Mouse (Mus musculus) hindbrain, embryonic 12.5 days (tissue): ENCODE measurements around the gene Polr2g. TPM values are rescaled to one million over a fixed set of nuclear protein-coding genes. Genes with fewer than 3 reads are reported as not detected.

Experiments used
- ATAC-seq: fragments of 200-750 bp; cut with Nextera tagmentation; 2 replicates; pipeline ENCODE4 v1.8.0; 2017; ENCODE audit warnings: moderate TSS enrichment; ENCODE audit not compliant: low FRiP score
- H3K27ac ChIP-seq: fragments of 300-500 bp; sonication (generic); 2 replicates; pipeline ENCODE4 v1.5.1; 2016; ENCODE audit warnings: mild to moderate bottlenecking
- H3K27me3 ChIP-seq: fragments of 300-500 bp; sonication (generic); 2 replicates; pipeline ENCODE4 v1.6.1; 2016; ENCODE audit warnings: mild to moderate bottlenecking
- H3K36me3 ChIP-seq: fragments of 300-500 bp; sonication (generic); 2 replicates; pipeline ENCODE4 v1.6.1; 2016; ENCODE audit warnings: mild to moderate bottlenecking
- H3K4me1 ChIP-seq: fragments of 300-500 bp; sonication (generic); 2 replicates; pipeline ENCODE4 v1.6.1; 2016
- H3K4me2 ChIP-seq: fragments of 300-500 bp; sonication (generic); replicated peaks from 2 replicates; pipeline ENCODE4 v1.6.1; 2016; ENCODE audit warnings: mild to moderate bottlenecking
- H3K4me3 ChIP-seq: fragments of 300-500 bp; sonication (generic); 2 replicates; pipeline ENCODE4 v1.5.1; 2016; ENCODE audit warnings: mild to moderate bottlenecking
- H3K9ac ChIP-seq: fragments of 300-500 bp; sonication (generic); 2 replicates; pipeline ENCODE4 v1.6.1; 2016; ENCODE audit warnings: mild to moderate bottlenecking, moderate library complexity
- H3K9me3 ChIP-seq: fragments of 300-500 bp; sonication (generic); replicated peaks from 2 replicates; pipeline ENCODE4 v1.6.1; 2016; ENCODE audit warnings: mild to moderate bottlenecking
- WGBS: fragments of 180-500 bp; shearing (Covaris S2); methylation state at CpG from one replicate; pipeline ENCODE4 v1.1.7; 2016; 5-methylcytosine and 5-hydroxymethylcytosine counted together
- polyA plus RNA-seq: library from polyadenylated mRNA; unstranded; fragments of >200 nt; fragmentation: Nextera tagmentation; extraction: Ambion mirVana; gene quantifications from 2 replicates; pipeline ENCODE4 v1.2.1, GENCODE M21; 2016

Polr2g gene
- polyA plus RNA-seq, 1 experiment from 2014 or later, result 149 TPM

DNA sequence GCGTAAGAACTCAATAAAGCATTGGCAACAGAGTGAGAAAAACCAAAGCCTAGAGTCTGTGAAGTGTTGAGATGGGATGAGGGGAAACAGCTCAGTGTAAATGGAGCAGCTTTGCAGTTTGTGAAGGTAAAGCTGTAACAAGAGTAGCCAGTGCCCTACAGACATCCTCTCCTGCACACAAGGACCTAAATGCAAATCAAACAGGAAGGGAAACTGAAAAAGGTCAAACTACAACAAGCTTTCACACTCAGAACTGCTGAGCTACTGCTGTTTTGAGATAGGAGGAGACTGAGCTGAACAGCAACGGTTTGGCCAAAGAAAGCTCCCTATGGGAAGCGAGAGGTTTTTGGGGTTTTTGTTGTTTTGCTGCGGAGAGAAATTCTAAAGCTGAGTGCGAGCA, 8.4 kb upstream of the Polr2g start:
- H3K9ac ChIP-seq, result no peak overlapping the region
- H3K36me3 ChIP-seq, result peaks cover 69% of the 10 kb centered on the region
- no peaks in the 10 kb centered on the region for H3K9me3 ChIP-seq
- H3K4me1 ChIP-seq, result peaks cover 10% of the 10 kb centered on the region
- H3K4me2 ChIP-seq, result no peak overlapping the region
- no peak overlapping the region for H3K4me3 ChIP-seq
- ATAC-seq, result no peak
- 97% methylated on average over 5 of the region's 5 CpGs for WGBS
- H3K27ac ChIP-seq, result no peak overlapping the region
- H3K27me3 ChIP-seq, result no peaks in the 10 kb centered on the region

DNA sequence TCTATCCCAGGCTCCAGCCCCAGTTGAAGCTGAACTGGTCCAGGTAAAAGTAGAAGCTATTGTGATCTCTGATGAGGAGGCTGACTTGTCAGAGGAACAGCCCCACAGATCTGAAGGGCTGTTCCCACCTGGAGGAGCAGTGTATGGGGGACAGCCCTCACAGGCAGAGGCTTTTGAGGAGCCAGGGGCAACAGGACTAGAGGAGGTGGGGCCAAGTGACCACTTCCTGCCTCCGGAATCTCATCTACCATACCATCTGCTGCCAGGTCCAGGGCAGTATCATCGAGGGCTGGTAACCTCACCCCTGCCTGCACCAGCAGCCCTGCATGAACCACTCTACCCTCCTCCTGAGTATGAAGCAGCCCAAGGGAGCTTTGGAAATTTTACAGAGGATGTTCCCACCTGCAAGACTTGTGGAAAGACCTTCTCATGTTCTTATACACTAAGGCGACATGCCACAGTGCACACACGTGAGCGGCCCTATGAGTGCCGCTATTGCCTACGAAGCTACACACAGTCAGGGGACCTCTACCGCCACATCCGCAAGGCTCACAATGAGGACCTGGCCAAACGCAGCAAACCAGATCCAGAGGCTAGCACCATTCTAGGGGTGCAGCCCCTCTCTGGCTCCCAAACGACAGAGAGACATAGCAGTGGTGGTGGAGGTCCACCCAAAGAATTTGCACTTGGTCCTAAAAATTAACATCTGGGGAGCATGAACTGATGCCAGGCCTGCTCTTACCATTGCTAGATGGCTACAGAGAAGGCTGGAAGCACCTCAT, 5.7 kb upstream of the Polr2g start:
- Histone ChIP-seq H3K4me1 (peaks cover 14% of the 10 kb centered on the region), H3K9me3 (no peaks in the 10 kb centered on the region), H3K27ac (no peak overlapping the region), H3K27me3 (no peaks in the 10 kb centered on the region), H3K4me2 (no peak overlapping the region), H3K36me3 (peaks cover 49% of the 10 kb centered on the region), H3K9ac (no peak overlapping the region), H3K4me3 (no peak overlapping the region)
- no peak for ATAC-seq
- WGBS, result 93% methylated on average over 11 of the region's 11 CpGs

DNA sequence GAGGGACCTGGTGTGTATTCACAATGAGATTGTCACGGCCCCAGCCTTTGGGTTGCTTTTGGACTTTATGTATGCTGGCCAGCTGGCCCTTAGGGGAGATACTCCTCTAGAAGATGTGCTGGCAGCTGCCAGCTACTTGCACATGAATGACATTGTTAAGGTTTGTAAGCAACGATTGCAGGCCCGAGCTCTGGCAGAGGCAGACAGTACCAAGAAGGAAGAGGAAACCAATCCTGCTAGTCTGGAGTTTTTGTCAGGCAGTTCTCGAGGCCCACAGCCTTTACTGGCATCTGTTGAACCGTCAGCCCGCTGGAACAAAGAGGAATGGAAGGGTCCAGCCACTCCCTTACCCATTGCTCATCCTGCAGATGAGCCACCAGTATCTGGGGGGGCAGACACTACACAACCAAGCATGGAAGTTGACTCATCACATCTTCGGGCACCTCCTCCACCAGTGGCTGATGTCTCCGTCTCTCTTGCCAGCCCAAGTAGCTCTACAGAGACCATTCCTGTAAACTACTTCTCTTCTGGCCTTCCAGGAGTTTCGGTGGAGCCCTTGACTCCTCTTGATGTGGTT, 4.9 kb upstream of the Polr2g start:
- Histone ChIP-seq H3K4me1 (peaks cover 14% of the 10 kb centered on the region), H3K27ac (peak overlapping the region; percentile 37; the same call in 1 of the 2 replicates), H3K4me2 (peak overlapping the region; percentile 65), H3K9me3 (no peaks in the 10 kb centered on the region), H3K36me3 (peaks cover 44% of the 10 kb centered on the region), H3K9ac (no peak overlapping the region), H3K4me3 (peak overlapping the region; percentile 58), H3K27me3 (no peaks in the 10 kb centered on the region)
- WGBS, result 86% methylated on average over 9 of the region's 9 CpGs
- no peak for ATAC-seq

DNA sequence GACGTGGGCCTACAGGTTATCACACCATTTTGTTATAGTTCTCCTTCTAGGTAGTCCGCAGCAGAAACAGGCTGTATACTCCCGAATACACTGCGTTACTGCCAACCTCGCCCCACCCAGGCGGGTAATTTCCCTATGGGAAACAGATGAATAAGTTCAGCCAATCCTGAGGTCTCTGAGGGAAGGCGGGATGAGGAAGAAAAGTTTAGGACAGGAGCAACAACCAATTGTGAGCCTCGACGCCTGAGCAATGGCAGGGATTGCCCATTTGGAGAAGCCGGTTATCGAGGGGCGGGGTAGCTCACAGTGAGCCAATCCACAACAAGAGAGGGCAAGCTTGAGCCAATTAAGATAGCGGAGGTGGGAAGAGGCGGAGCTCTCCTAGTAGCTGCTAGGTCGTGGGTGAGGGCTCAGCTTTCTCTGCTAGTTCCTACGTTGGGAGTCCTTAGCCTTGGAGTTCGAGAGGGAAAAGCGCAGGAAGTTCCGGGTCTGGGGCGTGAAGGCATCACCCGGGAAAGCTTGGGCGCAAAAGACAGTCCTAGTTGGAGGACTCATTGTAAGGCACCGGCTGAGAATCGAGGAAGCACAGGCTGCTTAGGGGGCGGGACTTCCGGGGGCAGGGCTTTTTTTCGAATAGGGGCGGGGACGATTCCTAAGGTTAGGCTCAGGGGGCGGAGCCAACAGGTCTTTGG, 3.9 kb upstream of the Polr2g start, which contains the start of gene Zbtb3:
Gene Zbtb3 (plus strand): TSS at position 426 of the 692 bp plus-strand sequence.
- Histone ChIP-seq H3K9ac (peak within 1 kb of the TSS; percentile 65), H3K36me3 (peaks cover 34% of the 10 kb centered on the region), H3K27me3 (no peaks in the 10 kb centered on the region), H3K9me3 (no peaks in the 10 kb centered on the region), H3K27ac (peak within 1 kb of the TSS; percentile 88), H3K4me1 (peaks cover 21% of the 10 kb centered on the region), H3K4me2 (peak within 1 kb of the TSS; percentile 65), H3K4me3 (peak within 1 kb of the TSS; percentile 58)
- WGBS, result 0% methylated on average over 30 of the region's 30 CpGs
- ATAC-seq, result peak; percentile 99

DNA sequence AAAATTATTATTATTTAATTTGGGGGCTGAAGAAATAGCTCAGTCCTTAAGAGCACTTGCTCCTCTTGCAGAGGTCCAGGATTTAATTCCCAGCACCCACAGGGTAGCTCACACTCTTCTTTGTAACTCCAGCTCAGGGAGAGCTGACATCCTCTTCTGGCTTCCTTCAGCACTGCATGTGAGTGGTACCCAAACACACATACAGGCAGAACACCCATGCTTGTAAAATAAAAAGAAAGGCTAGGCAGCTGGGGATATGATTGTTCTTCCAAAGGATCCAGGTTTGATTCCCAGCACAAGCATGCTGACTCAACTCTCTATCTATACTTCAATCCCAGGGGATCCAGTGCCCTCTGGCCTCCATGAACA, 554 bp upstream of the Polr2g start:
- Histone ChIP-seq H3K9me3 (no peaks in the 10 kb centered on the region), H3K36me3 (peaks cover 23% of the 10 kb centered on the region), H3K27me3 (no peaks in the 10 kb centered on the region), H3K27ac (no peak overlapping the region), H3K9ac (no peak overlapping the region), H3K4me3 (no peak overlapping the region), H3K4me2 (peak overlapping the region; percentile 94; the same call in 1 of the 2 replicates), H3K4me1 (peaks cover 24% of the 10 kb centered on the region)
- no peak for ATAC-seq

DNA sequence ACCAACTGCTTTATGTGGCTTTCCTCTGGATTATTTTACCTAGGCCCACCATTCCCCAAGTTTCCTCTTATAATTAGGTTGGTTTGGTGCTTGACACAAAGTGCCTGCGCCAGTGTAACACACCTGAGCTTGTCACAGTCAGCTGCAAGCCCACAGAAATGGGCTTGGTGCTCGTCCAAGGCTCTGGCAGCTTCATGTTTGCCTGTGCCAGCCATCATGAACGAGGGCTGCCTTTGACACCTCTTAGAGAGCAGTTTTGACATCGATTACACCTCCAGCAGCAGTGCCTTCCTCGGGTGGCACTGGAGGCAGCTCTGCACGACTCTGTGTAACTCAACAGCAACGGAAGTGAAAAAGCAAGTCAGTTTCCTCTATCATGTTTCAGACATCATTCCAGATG, 8.2 kb downstream of the Polr2g start:
- Histone ChIP-seq H3K4me3 (no peak overlapping the region), H3K9me3 (no peaks in the 10 kb centered on the region), H3K36me3 (peaks cover 33% of the 10 kb centered on the region), H3K27ac (no peak overlapping the region), H3K4me1 (peaks cover 14% of the 10 kb centered on the region), H3K4me2 (no peak overlapping the region), H3K9ac (no peak overlapping the region), H3K27me3 (no peaks in the 10 kb centered on the region)
- no peak for ATAC-seq
- 87% methylated on average over 7 of the region's 7 CpGs for WGBS

DNA sequence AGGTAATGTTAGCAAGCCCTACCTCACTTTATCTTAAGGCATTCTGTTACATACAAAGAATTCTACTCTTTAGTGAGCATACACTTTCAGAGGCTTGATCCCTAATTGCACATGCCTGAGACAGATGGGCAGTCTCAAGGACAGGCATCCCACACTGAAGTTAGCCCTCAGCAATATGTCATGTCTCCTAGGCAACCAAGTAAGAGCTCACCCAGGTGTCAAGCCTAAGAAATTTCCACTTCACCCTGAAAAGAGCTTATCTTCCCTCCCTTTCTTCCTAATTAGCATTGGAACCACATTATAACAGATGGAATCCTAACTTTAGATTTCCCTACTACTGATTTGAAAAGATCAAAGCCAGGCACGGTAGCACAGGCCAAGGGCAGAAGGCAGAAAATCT, 9.2 kb downstream of the Polr2g start:
- Histone ChIP-seq H3K27me3 (no peaks in the 10 kb centered on the region), H3K4me3 (no peak overlapping the region), H3K4me2 (no peak overlapping the region), H3K36me3 (peaks cover 25% of the 10 kb centered on the region), H3K9ac (no peak overlapping the region), H3K9me3 (no peaks in the 10 kb centered on the region), H3K27ac (peak overlapping the region; percentile 24), H3K4me1 (peaks cover 15% of the 10 kb centered on the region)
- 62% methylated on average over 1 of the region's 1 CpGs for WGBS
- no peak for ATAC-seq

DNA sequence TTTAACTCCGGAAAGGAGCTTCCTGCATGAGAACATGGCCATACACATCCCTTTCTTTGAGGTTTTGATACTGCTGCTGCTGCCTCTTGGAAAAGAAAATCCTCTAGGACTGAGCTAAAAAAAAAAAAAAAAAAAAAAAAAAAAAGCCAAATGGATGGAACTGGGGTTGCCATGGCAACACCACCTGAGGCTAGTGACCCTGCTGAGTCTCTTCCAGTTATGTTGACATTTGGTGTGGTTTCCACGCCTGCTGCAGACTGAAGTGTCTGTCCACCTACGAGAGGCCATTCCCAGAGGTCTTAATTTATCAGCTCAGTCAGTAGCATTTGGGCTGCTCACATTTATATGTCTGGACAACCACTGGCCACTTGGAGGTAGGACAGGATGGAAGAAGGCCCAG, 9.9 kb downstream of the Polr2g start:
- Histone ChIP-seq H3K4me3 (no peak overlapping the region), H3K4me2 (no peak overlapping the region), H3K36me3 (peaks cover 23% of the 10 kb centered on the region), H3K9me3 (no peaks in the 10 kb centered on the region), H3K9ac (0 out of 2 replicates have a peak overlapping the region, but pooled peaks have one; percentile 19), H3K27ac (peak overlapping the region; percentile 24), H3K27me3 (no peaks in the 10 kb centered on the region), H3K4me1 (peaks cover 15% of the 10 kb centered on the region)
- no peak for ATAC-seq
- 23% methylated on average over 3 of the region's 3 CpGs for WGBS

DNA sequence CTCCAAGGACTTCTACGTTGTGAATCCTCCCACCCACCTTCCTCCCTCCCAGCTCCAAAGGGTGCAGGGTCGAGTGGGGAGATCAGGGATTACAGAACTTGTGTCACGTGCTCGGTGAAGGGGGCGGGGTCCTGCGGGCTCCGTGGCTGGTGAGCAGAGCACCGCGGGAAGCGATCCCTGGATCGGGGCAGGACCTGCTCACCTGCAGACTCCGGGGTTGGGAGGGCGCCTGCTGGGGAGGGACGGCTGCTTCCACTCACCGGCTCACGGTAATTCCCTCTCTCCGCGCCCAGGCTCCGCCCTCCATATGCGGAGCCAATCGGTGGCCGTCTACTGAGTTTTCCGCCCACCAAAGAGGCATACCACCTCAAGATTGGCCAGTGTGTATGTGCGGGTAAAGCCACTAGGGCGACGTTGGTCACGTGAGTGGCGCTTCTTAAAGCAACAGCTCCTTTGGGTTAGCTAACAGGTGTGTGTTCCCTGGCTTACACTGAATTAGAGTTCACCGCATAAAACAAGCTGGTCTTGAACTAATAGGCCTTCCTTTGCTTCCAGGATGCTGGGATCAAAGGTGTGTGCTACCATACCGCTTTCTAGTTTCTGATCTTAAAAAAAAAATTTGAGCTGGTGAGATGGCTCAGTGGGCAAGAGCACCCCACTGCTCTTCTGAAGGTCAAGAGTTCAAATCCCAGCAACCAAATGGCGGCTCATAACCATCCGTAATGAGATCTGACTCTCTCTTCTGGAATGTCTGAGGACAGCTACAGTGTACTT, 12.2 kb downstream of the Polr2g start, which contains the start of gene Taf6l:
Gene Taf6l (minus strand): TSS at position 410 of the 774 bp plus-strand sequence.
- Histone ChIP-seq H3K4me2 (peak within 1 kb of the TSS; percentile 67), H3K36me3 (peaks cover 27% of the 10 kb centered on the region), H3K9me3 (no peaks in the 10 kb centered on the region), H3K4me3 (peak within 1 kb of the TSS; percentile 75), H3K27me3 (no peaks in the 10 kb centered on the region), H3K27ac (peak within 1 kb of the TSS; percentile 76), H3K4me1 (peaks cover 15% of the 10 kb centered on the region), H3K9ac (peak within 1 kb of the TSS; percentile 67)
- peak; percentile 99 for ATAC-seq
- WGBS, result under 1% methylated on average over 32 of the region's 32 CpGs

DNA sequence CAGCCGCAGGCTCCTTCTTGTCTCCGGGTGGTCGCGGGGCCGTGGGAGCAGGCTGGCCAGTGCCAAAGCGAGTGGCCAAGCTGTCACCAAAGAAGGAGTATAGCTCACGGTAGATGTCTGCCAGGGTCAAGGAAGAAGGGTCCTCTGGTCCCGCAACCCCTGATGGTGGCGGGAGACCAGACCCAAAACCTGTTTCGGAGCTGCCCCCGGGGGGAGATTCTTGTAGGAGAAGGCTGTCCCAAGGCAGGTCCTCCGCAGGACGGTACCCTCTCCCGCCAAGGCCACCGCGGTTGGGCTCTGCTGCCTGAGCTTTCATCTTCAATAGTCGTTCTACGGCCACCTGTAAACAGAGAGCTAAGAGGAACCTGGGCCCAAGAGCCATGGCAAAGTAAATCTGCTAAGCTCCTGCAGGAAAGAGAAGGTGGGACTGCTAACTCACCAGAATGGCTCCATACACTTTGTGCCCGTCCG, 23.4 kb downstream of the Polr2g start:
- peaks cover 32% of the 10 kb centered on the region for H3K4me1 ChIP-seq
- WGBS, result 7% methylated on average over 19 of the region's 20 CpGs
- peak overlapping the region; percentile 75 for H3K4me3 ChIP-seq
- ATAC-seq, result peak; percentile 43
- peak overlapping the region; percentile 94 for H3K9ac ChIP-seq
- no peaks in the 10 kb centered on the region for H3K9me3 ChIP-seq
- peak overlapping the region; percentile 99 for H3K27ac ChIP-seq
- H3K4me2 ChIP-seq, result peak overlapping the region; percentile 98
- no peaks in the 10 kb centered on the region for H3K27me3 ChIP-seq
- peaks cover 29% of the 10 kb centered on the region for H3K36me3 ChIP-seq

DNA sequence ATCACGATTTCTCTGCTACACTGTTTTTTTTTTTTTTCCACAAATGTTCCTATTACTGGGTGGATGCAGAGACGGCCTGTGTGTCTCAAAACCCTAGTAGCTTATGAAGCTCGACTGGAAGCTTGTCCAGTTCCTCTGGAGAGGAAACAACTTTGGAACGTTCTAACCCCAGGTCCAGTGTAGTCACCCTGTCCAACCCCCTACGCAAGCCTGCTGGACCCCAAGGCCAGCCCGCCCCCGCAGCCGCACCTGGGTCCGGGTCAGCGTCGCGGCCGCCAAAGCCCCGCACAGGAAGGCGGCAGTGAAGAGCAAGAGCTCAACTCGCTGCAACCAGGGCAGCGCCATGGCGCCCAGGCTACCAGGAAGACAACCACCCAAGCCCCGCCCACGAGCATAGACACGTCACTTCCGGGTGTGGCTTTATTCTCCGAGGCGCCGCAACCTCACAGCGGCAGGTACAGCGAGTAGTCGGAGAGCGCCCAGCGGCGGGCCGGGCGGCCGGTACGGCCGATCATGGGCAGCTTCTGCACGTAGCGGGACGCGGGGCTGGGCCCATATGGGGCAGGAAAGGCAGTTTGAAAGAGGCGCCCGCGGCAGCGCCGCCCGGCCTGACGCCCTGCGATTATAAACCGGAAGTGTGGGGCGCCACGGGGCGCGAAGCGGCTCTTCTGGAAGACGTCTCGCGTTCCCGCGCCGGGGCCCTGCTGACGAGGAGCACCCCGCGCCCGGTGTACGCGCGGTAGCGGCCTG, 24.1 kb downstream of the Polr2g start, which contains the start of gene Tmem179b:
Gene Tmem179b (minus strand): TSS at position 382 of the 750 bp plus-strand sequence.
- H3K4me1 ChIP-seq, result peaks cover 32% of the 10 kb centered on the region
- WGBS, result under 1% methylated on average over 68 of the region's 68 CpGs
- H3K4me3 ChIP-seq, result peak within 1 kb of the TSS; percentile 75
- peak within 1 kb of the TSS; percentile 99 for H3K27ac ChIP-seq
- H3K9me3 ChIP-seq, result no peaks in the 10 kb centered on the region
- H3K27me3 ChIP-seq, result no peaks in the 10 kb centered on the region
- ATAC-seq, result peak; percentile 94
- peak within 1 kb of the TSS; percentile 94 for H3K9ac ChIP-seq
- peak within 1 kb of the TSS; percentile 98 for H3K4me2 ChIP-seq
- peaks cover 29% of the 10 kb centered on the region for H3K36me3 ChIP-seq
